Mouse (Mus musculus) regulatory T cell (primary cell): ENCODE data around the gene Tspan8.

ENCODE experiments used
- in situ Hi-C: fragments of 300-600 bp; cut with MboI, MseI; formaldehyde crosslinking; loops from one replicate; pipeline ENCODE4 v1.15.1; 2025; ENCODE audit warnings: high pct_unique_total_duplicates

Tspan8 gene

GRCm38 (mm10) chr10:115834017-115834416 lies 17.4 kb downstream of the Tspan8 start:
- in situ Hi-C loops: no loop called here

- in situ Hi-C loops: no loop called here
Measured at GRCm38 (mm10) chr10:115846930-115847329, 30.3 kb downstream of the Tspan8 start.

GRCm38 (mm10) chr10:115848511-115848910 lies 31.9 kb downstream of the Tspan8 start:
- in situ Hi-C loops: no loop called here

GRCm38 (mm10) chr10:115860210-115860880 lies 43.7 kb downstream of the Tspan8 start:
- in situ Hi-C loops: no loop called here

- in situ Hi-C loops: no loop called here
Measured at GRCm38 (mm10) chr10:115861967-115862366, 45.3 kb downstream of the Tspan8 start.

- in situ Hi-C loops: no loop called here
Measured at GRCm38 (mm10) chr10:115882757-115883156, 66.1 kb downstream of the Tspan8 start.

GRCm38 (mm10) chr10:115891924-115892323 lies 75.3 kb downstream of the Tspan8 start:
- in situ Hi-C loops: no loop called here

GRCm38 (mm10) chr10:115892973-115893372 lies 76.3 kb downstream of the Tspan8 start:
- in situ Hi-C loops: no loop called here

GRCm38 (mm10) chr10:115894045-115894444 lies 77.4 kb downstream of the Tspan8 start:
- in situ Hi-C loops: no loop called here

- in situ Hi-C loops: no loop called here
Measured at GRCm38 (mm10) chr10:115896764-115897163, 80.1 kb downstream of the Tspan8 start.

- in situ Hi-C loops: no loop called here
Measured at GRCm38 (mm10) chr10:115897235-115897634, 80.6 kb downstream of the Tspan8 start.
